Mouse (Mus musculus) brain, embryonic 18.5 days (tissue): ENCODE data around the gene Ube2e2.
"Not testable (repeated sequence)": the region's sequence is repeated elsewhere in the genome, so short reads cannot be mapped to it uniquely, and the experiment has no call there.

Experiments
- DNase-seq: peaks from one replicate; pipeline ENCODE4 v3.0.0-alpha.2; 2012; ENCODE audit warnings: low read depth, low spot score

The Ube2e2 gene

GRCm38 (mm10) chr14:18637739-18638138 lies 256.3 kb downstream of the Ube2e2 start:
- no peak for DNase-seq

- DNase-seq, result no peak
Observed at GRCm38 (mm10) chr14:18628170-18628569, 265.9 kb downstream of the Ube2e2 start.

- no peak for DNase-seq
Observed at GRCm38 (mm10) chr14:18618603-18619002, 275.5 kb downstream of the Ube2e2 start.

GRCm38 (mm10) chr14:18601927-18602326 lies 292.1 kb downstream of the Ube2e2 start:
- no peak for DNase-seq

GRCm38 (mm10) chr14:18586239-18587034 lies 307.6 kb downstream of the Ube2e2 start:
- DNase-seq, result peak; percentile 2

GRCm38 (mm10) chr14:18581735-18582134 lies 312.3 kb downstream of the Ube2e2 start:
- DNase-seq, result no peak

- DNase-seq, result no peak
Observed at GRCm38 (mm10) chr14:18574756-18575155, 319.3 kb downstream of the Ube2e2 start.

GRCm38 (mm10) chr14:18574130-18574721 lies 319.8 kb downstream of the Ube2e2 start:
- DNase-seq, result no peak

- DNase-seq, result no peak
Observed at GRCm38 (mm10) chr14:18573286-18573956, 320.6 kb downstream of the Ube2e2 start.

- DNase-seq, result no peak
Observed at GRCm38 (mm10) chr14:18572852-18573251, 321.2 kb downstream of the Ube2e2 start.

- no peak for DNase-seq
Observed at GRCm38 (mm10) chr14:18569615-18570014, 324.5 kb downstream of the Ube2e2 start.

- not testable (repeated sequence) for DNase-seq
Observed at GRCm38 (mm10) chr14:18564999-18565398, 329.1 kb downstream of the Ube2e2 start.

- no peak for DNase-seq
Observed at GRCm38 (mm10) chr14:18555287-18555686, 338.8 kb downstream of the Ube2e2 start.

- DNase-seq, result no peak
Observed at GRCm38 (mm10) chr14:18554627-18554988, 339.5 kb downstream of the Ube2e2 start.

- DNase-seq, result no peak
Observed at GRCm38 (mm10) chr14:18553987-18554626, 340.0 kb downstream of the Ube2e2 start.

- DNase-seq, result no peak
Observed at GRCm38 (mm10) chr14:18547541-18547940, 346.5 kb downstream of the Ube2e2 start.

- DNase-seq, result not testable (repeated sequence)
Observed at GRCm38 (mm10) chr14:18539092-18539491, 355.0 kb downstream of the Ube2e2 start.

GRCm38 (mm10) chr14:18530899-18531298 lies 363.2 kb downstream of the Ube2e2 start:
- DNase-seq, result no peak

GRCm38 (mm10) chr14:18530496-18530895 lies 363.6 kb downstream of the Ube2e2 start:
- no peak for DNase-seq
